Mouse (Mus musculus): ENCODE results near the gene Klf1. TPM values are rescaled to one million over a fixed set of nuclear protein-coding genes. Genes with fewer than 3 reads are reported as not detected.
A peak's percentile ranks its signal among the peaks of the same experiment; 100 is the strongest.

Klf1 gene
- polyA plus RNA-seq, 1 experiment from 2014 or later: 4.3 TPM

DNA sequence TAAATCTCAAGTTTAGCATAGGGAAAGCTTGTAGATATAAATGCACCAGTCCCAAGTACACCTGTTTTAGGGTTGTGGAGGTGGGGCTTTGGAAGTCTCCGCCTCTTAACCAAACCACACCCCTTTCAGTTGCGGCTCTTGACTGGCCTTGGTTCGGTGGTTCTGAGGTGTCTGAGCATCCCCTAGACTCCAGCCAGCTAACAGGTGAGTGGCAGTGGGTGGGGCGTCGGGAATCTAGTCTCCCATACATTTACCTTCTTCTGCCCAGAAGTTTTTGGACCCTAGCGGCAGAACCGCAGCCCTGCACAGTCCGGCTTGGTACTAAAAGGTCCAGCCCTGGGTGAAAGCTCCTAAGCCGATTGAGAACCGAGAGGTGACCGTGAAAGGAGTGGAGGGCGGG is 48.0 kb downstream of the Klf1 start:
- H3K27me3 ChIP-seq: peaks cover 83% of the 10 kb centered on the region
- WGBS: 19% methylated on average over 12 of the region's 12 CpGs

DNA sequence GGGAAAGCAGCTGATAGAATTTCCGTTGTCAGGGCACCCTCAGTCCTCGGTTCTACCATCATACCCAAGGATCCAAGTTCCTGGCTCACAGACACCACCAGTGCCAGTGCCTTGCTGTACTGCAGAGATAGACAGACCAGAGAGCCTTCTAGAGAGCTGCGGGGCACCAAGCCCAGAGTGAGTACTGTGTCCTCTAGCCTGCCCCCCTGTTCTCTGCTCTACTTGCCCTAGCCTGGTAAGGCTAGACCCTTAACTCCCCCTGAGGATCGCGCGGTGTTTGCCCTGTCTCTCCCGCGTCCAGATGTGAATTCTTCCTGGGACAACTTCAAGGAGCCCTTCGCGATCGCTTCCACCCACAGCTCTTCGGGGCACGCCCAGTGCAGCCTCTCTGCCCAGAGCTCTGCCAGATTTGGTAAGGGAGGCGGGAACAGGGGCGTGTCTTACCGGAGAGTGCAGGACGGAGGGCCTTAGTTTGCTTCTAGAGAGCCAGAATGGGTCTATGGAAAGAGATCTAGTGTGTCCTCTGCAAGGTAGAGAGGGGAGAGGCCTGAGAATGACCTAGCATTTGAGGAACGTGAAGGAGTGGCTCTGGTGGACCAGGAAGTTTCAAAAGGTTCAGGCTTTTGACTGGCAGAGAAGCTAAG is 51.0 kb downstream of the Klf1 start:
- Histone ChIP-seq H3K4me2 (no peak overlapping the region), H3K4me1 (replicated peaks) (no peaks in the 10 kb centered on the region), H3K4me3 (replicated peaks) (no peak overlapping the region), H3K36me3 (peaks cover 13% of the 10 kb centered on the region), H3K27me3 (peaks cover 56% of the 10 kb centered on the region), H3K9ac (replicated peaks) (no peak overlapping the region), H3K9me3 (0 out of 2 replicates have a peak, but pooled peaks cover 3% of the 10 kb centered on the region), H3K27ac (no peak overlapping the region)
- no peak for ATAC-seq (ENCODE audit: insufficient number of reproducible peaks, insufficient read depth, low FRiP score, low TSS enrichment, low read depth)
- 7% methylated on average over 18 of the region's 18 CpGs for WGBS

More for the DNA sequence above, 48.0 kb downstream of the Klf1 start:
- no peak for ATAC-seq (ENCODE audit: insufficient number of reproducible peaks, insufficient read depth, low FRiP score, low TSS enrichment, low read depth)
- Histone ChIP-seq H3K9ac (replicated peaks) (no peak overlapping the region), H3K27ac (no peak overlapping the region), H3K4me3 (replicated peaks) (no peak overlapping the region), H3K36me3 (no peaks in the 10 kb centered on the region), H3K9me3 (0 out of 2 replicates have a peak, but pooled peaks cover 3% of the 10 kb centered on the region), H3K4me2 (no peak overlapping the region), H3K4me1 (replicated peaks) (peaks cover 11% of the 10 kb centered on the region)

Small RNAs within 50 kb of the gene (microRNA-seq; reads per million reads assigned to microRNA genes)
- gene Gm24197 (not detected), gene Mir7069 (2.8 reads per million, percentile 7 among the genes with 10 or more reads in this experiment)

Other genes with a start within 250 kb of the Klf1 start
- gene Ier2, start 239.1 kb upstream of the Klf1 start, polyA plus RNA-seq (2016; fragmentation: Nextera tagmentation; extraction: Ambion mirVana): 134 and 144 TPM in 2 replicates
- gene Trmt1, start 215.6 kb upstream of the Klf1 start, polyA plus RNA-seq (2016; fragmentation: Nextera tagmentation; extraction: Ambion mirVana): 63.4 and 66.9 TPM in 2 replicates
- gene Nacc1, start 214.1 kb upstream of the Klf1 start, polyA plus RNA-seq (2016; fragmentation: Nextera tagmentation; extraction: Ambion mirVana): 16.9 and 21.4 TPM in 2 replicates
- gene Lyl1, start 200.5 kb upstream of the Klf1 start, polyA plus RNA-seq (2016; fragmentation: Nextera tagmentation; extraction: Ambion mirVana): 3.7 and 4.7 TPM in 2 replicates
- 9.7 and 11.8 TPM in 2 replicates for gene G430095P16Rik, start 178.9 kb upstream of the Klf1 start, polyA plus RNA-seq (2016; fragmentation: Nextera tagmentation; extraction: Ambion mirVana)
- gene Nfix, start 101.6 kb upstream of the Klf1 start, polyA plus RNA-seq (2016; fragmentation: Nextera tagmentation; extraction: Ambion mirVana): 14.5 and 18.1 TPM in 2 replicates
- gene Dand5, start 79.1 kb upstream of the Klf1 start, polyA plus RNA-seq (2016; fragmentation: Nextera tagmentation; extraction: Ambion mirVana): 4.1 and 5.1 TPM in 2 replicates
- 46.5 and 48.6 TPM in 2 replicates for gene Gadd45gip1, start 70.4 kb upstream of the Klf1 start, polyA plus RNA-seq (2016; fragmentation: Nextera tagmentation; extraction: Ambion mirVana)
- gene Rad23a, start 61.3 kb upstream of the Klf1 start, polyA plus RNA-seq (2016; fragmentation: Nextera tagmentation; extraction: Ambion mirVana): 104 and 109 TPM in 2 replicates
- gene Calr, start 55.0 kb upstream of the Klf1 start, polyA plus RNA-seq (2016; fragmentation: Nextera tagmentation; extraction: Ambion mirVana): 764 and 842 TPM in 2 replicates
- 109 and 114 TPM in 2 replicates for gene Farsa, start 44.9 kb upstream of the Klf1 start, polyA plus RNA-seq (2016; fragmentation: Nextera tagmentation; extraction: Ambion mirVana)
- 86.5 and 88.8 TPM in 2 replicates for gene Syce2, start 29.8 kb upstream of the Klf1 start, polyA plus RNA-seq (2016; fragmentation: Nextera tagmentation; extraction: Ambion mirVana)
- 42.8 and 44.9 TPM in 2 replicates for gene Gcdh, start 8.0 kb upstream of the Klf1 start, polyA plus RNA-seq (2016; fragmentation: Nextera tagmentation; extraction: Ambion mirVana)
- 12.8 and 14.0 TPM in 2 replicates for gene Dnase2a, start 6.6 kb downstream of the Klf1 start, polyA plus RNA-seq (2016; fragmentation: Nextera tagmentation; extraction: Ambion mirVana)
- 0.33 and 0.60 TPM in 2 replicates for gene Mast1, start 35.4 kb downstream of the Klf1 start, polyA plus RNA-seq (2016; fragmentation: Nextera tagmentation; extraction: Ambion mirVana)
- 0.34 and 0.58 TPM in 2 replicates for gene Rtbdn, start 45.1 kb downstream of the Klf1 start, polyA plus RNA-seq (2016; fragmentation: Nextera tagmentation; extraction: Ambion mirVana)
- not detected in 2 replicates for gene Gm49661, start 67.5 kb downstream of the Klf1 start, polyA plus RNA-seq (2016; fragmentation: Nextera tagmentation; extraction: Ambion mirVana)
- 1,079 and 1,120 TPM in 2 replicates for gene Prdx2, start 67.7 kb downstream of the Klf1 start, polyA plus RNA-seq (2016; fragmentation: Nextera tagmentation; extraction: Ambion mirVana)
- gene Rnaseh2a, start 67.8 kb downstream of the Klf1 start, polyA plus RNA-seq (2016; fragmentation: Nextera tagmentation; extraction: Ambion mirVana): 105 and 122 TPM in 2 replicates
- gene Junb, start 76.8 kb downstream of the Klf1 start, polyA plus RNA-seq (2016; fragmentation: Nextera tagmentation; extraction: Ambion mirVana): 7.6 and 10.5 TPM in 2 replicates
- 19.3 and 19.7 TPM in 2 replicates for gene Hook2, start 88.7 kb downstream of the Klf1 start, polyA plus RNA-seq (2016; fragmentation: Nextera tagmentation; extraction: Ambion mirVana)
- not detected in 2 replicates for gene Best2, start 112.6 kb downstream of the Klf1 start, polyA plus RNA-seq (2016; fragmentation: Nextera tagmentation; extraction: Ambion mirVana)
- 134 TPM in 2 replicates for gene Asna1, start 123.4 kb downstream of the Klf1 start, polyA plus RNA-seq (2016; fragmentation: Nextera tagmentation; extraction: Ambion mirVana)
- 177 and 182 TPM in 2 replicates for gene Trir, start 124.9 kb downstream of the Klf1 start, polyA plus RNA-seq (2016; fragmentation: Nextera tagmentation; extraction: Ambion mirVana)
- 30.5 and 31.7 TPM in 2 replicates for gene Tnpo2, start 135.0 kb downstream of the Klf1 start, polyA plus RNA-seq (2016; fragmentation: Nextera tagmentation; extraction: Ambion mirVana)
- 27.4 and 29.9 TPM in 2 replicates for gene Fbxw9, start 158.1 kb downstream of the Klf1 start, polyA plus RNA-seq (2016; fragmentation: Nextera tagmentation; extraction: Ambion mirVana)
- gene Gm5741, start 166.1 kb downstream of the Klf1 start, polyA plus RNA-seq (2016; fragmentation: Nextera tagmentation; extraction: Ambion mirVana): 1.1 TPM in 1 of 2 replicates, not detected in the other
- 71.5 and 72.3 TPM in 2 replicates for gene Dhps, start 169.8 kb downstream of the Klf1 start, polyA plus RNA-seq (2016; fragmentation: Nextera tagmentation; extraction: Ambion mirVana)
- 121 and 123 TPM in 2 replicates for gene Wdr83os, start 178.8 kb downstream of the Klf1 start, polyA plus RNA-seq (2016; fragmentation: Nextera tagmentation; extraction: Ambion mirVana)
- 49.9 and 52.2 TPM in 2 replicates for gene Wdr83, start 179.4 kb downstream of the Klf1 start, polyA plus RNA-seq (2016; fragmentation: Nextera tagmentation; extraction: Ambion mirVana)
- 24.2 and 28.4 TPM in 2 replicates for gene Man2b1, start 181.3 kb downstream of the Klf1 start, polyA plus RNA-seq (2016; fragmentation: Nextera tagmentation; extraction: Ambion mirVana)
- 2.9 and 3.0 TPM in 2 replicates for gene Zfp791, start 221.2 kb downstream of the Klf1 start, polyA plus RNA-seq (2016; fragmentation: Nextera tagmentation; extraction: Ambion mirVana)
- not detected in 2 replicates for gene Cks1brt, start 250.0 kb downstream of the Klf1 start, polyA plus RNA-seq (2016; fragmentation: Nextera tagmentation; extraction: Ambion mirVana)